Mouse (Mus musculus): ENCODE measurements around the gene Kifc3.

GRCm38 (mm10) chr8:95154056-95154455 lies 48.6 kb downstream of the Kifc3 start:
- TF ChIP-seq POLR2A (IDR thresholded peaks at IDR 0.05; ENCODE audit: borderline replicate concordance, low read depth, low read length): no peak
- TF ChIP-seq CTCF (IDR thresholded peaks at IDR 0.05; ENCODE audit: low read depth, low read length): no peak

All from bone marrow macrophage, adult 2 months (primary cell).